Mouse (Mus musculus) spleen, adult 12 weeks (tissue): ENCODE measurements around the gene Pitpnm3.

Source experiments
- DNase-seq: peaks from one replicate; pipeline ENCODE4 v3.0.0; 2022; ENCODE audit warnings: low spot score

Gene Pitpnm3

DNA sequence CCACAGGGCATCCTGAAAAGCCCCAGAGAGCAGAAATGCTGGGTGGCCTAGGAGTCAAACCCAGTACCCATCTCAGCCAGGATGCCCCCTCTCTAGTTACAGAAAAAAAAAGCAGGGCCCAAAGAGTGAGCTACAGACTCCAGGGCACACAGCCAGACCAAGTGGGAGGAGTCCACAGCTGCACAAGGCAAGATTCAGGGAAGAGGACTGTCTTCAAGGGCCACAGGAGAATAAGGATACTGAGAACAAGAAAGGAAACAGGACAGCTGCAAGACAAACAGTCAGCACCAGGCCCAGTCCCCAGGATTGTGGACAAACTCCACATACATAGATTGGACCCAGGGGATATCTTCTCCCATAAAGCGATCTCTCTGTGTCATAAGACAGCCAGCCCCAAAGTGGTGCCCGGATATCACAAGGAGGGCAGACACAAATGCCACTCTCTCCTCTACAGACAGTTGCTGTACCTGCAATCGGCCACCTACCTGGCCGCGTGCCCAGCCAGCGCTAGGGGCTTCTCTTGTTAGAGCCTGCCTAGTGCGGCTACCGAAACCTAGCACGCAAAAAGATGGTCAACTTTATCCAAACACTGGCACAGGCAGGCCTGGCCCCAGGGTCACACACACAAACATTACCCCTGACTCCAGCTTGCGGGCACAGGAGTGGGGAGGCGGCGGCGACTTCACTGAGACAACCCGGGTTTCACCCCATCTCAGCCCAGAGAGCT lies 85.2 kb downstream of the Pitpnm3 start:
- no peak for DNase-seq

DNA sequence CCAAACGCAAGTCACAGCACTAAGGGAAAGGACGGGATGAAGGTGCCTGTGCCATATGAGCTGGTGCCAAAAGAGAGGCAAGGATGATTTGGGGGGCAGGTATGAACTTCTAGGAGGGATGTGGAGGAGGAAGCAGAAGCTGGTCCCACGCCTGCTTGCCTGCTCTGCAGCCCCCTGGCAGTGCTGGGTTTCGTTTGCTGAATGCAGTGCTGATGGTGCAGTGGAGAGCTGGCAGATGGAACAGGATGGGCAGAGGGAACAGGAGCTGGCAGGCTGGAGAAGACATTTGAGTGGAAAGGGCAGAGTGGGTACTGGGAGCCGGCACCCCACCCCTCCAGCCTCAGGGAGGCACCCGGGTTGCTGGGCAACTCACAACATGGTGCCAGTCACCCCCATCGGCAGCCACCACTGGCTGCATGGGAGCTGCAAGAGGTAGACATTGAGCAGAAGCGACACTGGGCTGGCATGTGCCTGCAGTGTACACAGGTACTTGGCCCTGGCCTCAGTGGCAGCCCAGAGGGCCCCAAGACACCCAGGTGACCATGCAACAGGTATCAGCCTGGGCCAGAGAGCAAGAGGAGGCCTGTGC lies 86.3 kb downstream of the Pitpnm3 start:
- DNase-seq: no peak

DNA sequence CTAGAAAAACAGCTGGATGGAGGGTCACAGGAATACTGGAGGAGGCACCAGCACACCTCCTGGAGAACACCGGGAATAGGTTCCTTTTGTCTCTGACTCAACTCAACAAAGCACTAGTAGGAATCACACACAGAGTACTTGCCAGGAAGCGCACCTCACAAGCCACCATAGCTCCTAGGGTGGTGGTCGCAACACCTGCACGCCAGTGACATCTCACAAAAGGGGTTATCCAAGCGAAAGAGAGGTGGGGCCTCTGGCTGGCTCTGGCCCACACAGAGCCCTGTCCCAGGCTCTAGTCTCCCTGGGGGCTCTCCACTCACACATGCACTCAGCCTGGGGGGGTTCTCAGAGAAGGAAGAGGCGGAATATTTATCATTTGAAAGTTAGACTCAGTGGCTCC lies 86.8 kb downstream of the Pitpnm3 start:
- DNase-seq: no peak

DNA sequence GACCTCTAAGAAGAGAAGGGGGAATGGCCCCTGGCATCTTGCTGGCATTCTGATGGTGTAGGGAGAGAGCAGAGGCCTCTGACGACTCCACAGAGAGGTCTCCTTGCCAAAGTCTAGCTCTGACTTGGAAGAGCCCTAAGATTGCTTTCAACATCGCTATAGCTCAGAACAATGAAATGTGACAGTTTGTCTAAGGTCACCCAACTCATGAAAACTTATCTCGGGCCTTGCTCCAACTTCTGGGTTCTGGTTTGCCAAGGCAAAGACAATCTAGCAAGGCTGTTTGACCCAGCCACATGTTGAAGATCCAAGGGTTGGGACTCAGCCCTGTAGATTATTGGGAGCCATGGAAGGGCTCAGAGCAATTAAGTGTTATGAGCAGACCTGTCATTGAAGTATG lies 91.3 kb downstream of the Pitpnm3 start:
- no peak for DNase-seq

DNA sequence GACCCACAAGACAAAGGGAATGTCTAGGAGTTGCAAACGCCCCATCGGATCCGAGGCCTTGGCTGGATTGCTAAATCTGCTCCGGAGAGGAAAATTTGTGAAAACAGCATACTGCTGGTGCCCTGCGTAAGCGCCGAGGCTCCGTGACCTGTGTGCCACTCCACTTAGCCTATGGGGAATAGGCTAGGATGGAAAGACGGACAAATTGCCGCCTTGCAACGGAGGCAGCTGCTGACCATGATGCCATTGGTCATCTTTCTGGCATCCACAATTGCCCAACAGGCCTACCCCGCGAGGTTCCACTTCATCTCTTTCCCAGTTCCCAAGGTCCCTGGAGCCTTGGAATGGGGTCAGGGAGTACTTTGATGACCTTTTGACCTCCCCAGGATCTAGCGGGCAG lies 92.9 kb downstream of the Pitpnm3 start:
- DNase-seq: no peak

DNA sequence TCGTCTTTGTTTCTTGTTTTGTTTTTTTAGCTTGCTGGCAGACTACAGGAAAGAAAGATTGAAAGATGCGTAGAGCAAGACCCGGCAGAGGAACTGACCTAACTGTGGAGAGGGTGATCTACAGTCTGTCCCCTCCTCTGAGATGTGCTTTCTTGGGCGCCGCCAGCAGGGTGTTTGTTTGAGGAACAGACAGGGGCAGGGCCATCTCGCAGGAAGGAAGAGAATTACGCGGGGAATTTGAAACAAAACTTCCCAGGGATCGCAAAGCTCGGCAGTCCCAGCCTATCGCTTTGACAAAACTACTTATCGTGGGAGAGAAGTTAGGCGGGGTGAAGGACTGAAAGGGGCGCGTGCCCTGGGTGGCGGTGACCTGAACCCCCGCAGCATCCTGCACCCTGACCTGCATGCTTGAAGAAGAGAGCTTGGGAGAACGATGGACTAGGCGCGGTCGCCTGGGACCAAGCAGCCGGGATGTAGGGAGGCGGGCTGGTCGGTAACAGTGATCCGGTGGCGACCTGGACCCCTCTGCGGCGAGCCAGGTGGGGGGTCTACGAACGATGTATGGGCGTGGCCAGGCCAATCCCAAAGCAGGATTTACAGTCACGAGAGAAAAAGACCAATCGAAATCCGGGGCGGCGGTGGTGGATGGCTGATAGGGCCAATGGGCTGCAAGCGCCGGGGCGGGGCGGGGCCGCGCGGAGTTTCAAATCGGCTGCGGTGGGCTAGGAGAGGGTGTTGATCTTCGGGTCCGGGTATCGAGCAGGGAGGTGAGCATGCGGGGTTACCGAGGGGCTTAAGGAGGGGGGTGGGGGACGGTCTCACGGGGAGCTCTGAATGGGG lies 93.6 kb downstream of the Pitpnm3 start, which contains the start of gene Pimreg:
Gene Pimreg (plus strand): TSS at position 265 of the 840 bp plus-strand sequence.
- peak; percentile 38 for DNase-seq

DNA sequence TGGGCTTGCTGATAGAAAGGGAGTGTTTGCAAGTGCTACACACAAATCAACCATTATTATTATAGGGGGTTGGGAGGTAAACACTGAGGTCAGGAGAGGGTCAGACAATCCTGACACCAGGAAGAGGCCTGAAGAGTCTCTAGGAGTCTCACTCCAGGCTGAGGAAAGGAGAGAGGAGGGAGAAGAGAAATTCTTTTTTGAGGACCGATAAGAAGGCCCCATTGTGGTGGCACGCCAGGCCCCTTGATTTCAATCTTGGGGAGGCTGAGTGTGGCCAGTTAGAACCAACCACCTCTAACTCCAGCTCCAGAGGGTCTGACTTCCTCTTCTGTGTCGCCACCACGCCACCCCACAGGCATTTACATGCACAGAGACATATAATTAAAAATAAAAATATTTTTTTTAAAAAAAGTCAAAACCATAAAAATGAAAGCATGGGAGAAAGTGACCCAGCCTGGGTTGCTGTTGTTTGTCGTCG lies 94.2 kb downstream of the Pitpnm3 start:
- DNase-seq: no peak

DNA sequence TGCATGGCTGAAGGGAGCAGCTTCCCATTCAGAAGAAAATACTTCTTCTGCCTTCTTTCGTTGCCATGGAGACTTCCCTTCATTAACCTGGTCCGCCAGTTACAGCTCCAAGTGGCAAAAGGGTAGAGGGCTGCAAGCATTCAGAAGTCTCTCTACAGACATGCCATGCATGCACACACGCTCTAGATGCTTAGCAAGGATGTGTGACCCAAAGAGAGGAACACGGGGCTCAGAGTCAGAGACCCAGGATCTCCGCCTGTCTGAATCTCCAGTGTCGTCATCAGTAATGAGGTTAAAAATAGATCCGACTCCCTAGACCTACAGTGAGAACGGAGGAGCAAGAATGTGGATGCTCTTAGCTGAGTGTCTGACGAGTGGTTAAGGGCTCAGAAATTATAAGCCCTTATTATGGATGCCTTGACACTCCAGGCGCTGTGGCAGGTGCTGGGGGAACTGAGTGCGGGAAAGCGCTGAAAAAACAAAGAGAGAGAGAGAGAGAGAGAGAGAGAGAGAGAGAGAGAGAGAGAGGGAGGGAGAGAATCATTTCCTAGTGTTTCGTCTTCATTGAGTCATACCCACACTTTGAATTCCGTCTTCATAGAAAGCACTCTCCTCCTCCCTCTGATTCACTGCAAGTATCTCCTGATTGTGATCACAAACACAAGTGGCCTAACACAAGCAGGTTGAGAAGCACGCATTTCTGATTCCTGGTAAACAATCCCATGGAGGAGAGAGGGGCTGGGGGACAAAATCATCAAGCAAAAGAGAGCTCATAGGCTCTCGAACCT lies 95.8 kb downstream of the Pitpnm3 start:
- DNase-seq: no peak

DNA sequence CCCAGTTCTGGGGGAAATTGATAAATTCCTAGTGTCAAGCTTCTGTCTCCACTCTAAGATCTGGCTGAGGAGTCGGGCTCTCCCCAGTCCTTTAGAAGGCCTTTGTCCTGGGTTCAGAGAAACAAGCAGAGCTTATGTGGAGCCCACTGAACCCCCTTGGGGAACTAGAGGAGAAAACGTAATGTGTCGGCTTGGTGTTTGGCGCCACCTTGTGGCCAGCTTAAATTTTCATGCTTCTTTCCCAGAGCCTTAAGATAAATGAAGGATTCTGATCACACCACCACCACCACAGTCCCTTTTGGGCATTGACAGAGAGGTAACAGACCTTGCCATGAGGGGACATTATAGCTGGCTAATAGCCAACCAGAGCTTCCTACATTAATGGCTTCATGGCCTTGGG lies 97.6 kb downstream of the Pitpnm3 start:
- peak; percentile 31 for DNase-seq

DNA sequence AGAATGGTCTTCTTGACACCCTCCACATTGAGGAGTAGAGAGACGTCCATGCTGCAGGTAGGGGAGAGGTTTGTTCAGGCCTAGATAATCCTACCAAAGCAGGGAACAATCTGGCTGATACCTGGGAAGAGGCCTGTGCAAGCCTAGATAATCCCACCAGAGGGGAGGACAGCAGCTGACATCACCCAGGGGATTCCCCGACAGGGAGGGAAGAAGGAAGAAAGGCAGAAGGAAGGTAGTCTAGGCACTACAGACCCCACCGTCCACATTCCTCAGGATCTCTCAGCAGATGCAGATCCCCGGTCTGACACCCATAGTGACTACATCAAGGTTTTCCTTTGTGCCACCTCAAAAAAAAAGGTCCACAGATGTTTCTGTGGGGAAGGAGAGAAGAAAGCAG lies 98.2 kb downstream of the Pitpnm3 start, which contains the start of gene Aipl1:
Gene Aipl1 (minus strand): TSS at position 101 of the 400 bp plus-strand sequence.
- no peak for DNase-seq

DNA sequence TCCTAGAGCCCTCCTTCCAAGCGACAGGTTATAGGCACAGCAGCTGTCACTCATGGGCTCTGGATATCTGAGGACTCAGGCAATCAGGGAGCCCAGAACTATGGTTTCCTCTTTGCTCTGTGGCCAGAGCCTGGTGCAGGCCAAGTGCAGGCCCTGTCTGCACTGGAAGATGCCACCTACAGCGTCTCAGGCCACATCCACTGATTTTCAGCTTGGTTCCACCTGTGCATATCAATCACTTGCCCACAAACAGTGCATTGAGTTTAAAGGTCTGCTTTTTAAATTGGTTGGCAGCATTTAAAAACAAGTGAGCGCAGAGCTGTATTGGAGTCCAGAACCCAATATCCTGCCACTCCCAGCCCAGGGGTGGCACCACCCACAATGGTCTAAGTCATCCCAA lies 103.0 kb downstream of the Pitpnm3 start:
- DNase-seq: no peak

DNA sequence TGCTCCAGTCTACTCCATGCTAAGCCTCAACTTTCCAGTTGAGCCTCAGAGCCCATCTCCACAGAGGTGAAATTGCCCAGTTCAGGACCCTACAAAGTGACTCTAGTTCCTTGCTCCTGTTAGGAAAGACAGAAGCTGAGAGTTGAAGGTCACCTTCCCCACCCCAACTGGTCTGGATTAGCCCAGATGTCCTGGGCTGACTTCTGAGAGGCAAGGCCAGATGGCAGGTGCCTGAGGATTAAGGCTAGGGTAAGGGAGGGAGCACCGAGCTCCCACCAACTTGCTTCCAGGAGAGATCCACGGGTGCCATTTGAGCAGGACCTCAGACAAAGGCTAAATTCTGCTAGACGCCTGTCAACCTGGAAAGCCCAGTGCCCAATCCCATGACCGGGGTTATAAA lies 103.5 kb downstream of the Pitpnm3 start:
- no peak for DNase-seq

DNA sequence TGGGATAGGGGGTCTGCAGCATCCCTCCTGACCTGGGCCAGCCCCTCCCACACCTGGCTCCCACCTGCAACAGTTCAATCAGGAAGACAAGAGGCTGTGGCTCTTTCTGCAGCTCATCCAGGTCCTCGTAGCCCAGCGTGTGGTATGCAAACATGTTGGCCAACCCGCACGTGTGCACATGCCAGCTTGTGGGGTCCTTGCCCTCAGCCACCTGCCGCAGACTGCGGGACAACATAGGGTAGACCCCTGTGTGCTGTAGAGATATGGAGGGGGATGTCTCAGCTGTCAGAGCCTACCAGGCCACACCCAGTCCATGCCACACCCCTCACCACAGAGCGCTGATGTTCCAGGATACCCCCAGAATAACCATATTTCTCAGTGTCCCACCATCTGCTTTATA lies 104.2 kb downstream of the Pitpnm3 start:
- no peak for DNase-seq

DNA sequence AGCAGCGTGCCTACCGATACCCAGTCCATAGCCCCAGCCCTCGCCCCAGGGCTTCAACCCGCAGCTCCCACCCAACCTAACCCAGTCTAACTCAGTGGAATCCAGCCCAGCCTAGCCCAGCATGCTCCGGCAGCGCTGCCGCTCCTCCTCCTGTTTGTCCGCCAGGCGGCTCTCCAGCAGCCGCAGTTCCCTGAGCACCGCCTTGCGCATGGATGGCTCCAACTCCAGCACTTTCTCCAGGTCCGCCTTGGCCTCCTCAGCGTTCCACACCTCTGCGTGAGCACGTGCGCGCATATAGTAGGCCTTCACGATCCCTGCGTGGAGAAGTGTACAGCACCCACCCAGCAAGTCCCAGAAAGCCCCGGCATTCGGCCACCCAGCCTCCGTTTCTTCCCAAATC lies 106.4 kb downstream of the Pitpnm3 start:
- no peak for DNase-seq

DNA sequence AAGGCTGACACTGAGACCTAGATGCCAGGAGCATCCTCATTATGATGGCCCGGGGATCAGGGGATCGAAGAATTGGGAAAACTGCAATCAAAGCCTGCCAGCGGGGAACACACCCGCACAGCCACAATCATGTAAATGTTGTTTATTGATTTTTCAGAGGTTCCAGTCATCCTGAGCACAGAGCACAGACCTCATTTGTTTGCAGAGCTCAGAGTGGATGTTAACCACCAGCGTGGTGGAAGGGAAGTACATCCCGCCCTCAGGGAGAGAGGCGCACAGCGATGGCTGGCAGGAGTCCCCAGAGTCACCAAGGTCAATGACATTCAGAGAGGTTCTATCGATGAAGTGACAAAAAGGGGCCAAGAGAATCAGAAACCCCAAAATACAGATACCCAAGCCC lies 107.7 kb downstream of the Pitpnm3 start:
- DNase-seq: no peak

DNA sequence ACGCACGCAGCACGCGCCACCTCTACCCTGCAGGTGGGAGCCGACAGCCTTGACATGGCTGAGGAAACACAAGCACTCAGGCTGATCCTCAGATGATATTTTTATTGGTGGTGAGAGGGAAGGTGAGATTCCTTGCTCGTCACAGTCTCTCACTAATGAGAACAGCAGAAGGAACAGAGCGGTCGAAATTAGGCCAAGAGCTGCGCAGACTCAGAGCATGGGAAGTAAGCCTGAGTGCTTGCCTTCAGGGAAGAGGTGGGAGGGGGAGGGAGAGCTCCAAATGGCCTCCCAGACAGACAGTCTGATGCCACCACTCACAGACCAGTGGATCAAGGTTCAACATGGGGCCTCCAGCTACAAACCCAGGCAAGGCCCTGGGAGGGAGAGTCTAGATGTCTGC lies 109.1 kb downstream of the Pitpnm3 start:
- DNase-seq: no peak

DNA sequence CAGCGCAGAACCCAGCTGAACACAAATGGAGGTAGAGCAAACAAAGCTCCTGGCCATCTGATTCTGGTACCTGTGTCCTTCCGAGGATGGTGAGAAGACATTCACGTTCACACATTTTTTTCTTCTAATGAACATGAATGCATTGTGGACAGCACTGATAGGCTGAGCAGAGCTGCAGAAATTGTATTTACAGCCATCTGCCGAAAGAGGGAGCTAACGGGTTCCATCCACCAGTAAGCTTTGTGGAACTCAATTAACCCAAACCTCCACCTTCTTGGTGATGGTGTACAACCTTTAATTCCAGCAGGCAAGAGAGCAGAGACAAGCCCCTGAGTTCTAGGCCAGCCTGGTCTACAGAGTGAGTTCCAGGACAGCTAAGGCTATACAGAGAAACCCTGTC lies 109.7 kb downstream of the Pitpnm3 start:
- DNase-seq: no peak

DNA sequence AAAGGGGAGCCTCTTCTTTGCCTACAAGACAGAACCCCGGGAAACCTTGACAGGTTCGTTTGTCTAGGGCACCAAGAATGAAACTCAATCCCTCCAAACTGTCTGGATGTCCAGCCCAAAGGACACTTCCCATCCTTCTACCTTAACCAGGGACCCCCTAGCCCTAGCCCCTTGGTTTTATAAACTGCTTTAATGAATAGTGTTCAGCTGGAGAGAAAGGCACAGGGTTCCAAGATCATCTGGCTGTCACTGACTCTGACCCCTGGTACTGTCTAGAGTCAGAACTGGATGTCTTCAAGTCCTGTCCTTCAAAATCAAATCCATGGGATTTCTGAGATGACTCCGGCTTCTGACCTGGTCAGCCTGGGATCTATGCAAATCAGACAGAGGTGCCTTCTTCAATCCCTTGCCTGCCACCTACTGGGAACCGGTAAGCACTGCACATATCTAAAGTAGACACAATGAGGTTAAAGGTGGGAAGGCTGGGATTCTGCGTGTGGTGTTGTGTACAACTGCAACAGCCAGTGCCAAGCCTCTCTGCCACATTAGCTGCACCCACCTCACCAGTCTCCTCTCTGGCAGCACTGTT lies 111.3 kb downstream of the Pitpnm3 start:
- no peak for DNase-seq

DNA sequence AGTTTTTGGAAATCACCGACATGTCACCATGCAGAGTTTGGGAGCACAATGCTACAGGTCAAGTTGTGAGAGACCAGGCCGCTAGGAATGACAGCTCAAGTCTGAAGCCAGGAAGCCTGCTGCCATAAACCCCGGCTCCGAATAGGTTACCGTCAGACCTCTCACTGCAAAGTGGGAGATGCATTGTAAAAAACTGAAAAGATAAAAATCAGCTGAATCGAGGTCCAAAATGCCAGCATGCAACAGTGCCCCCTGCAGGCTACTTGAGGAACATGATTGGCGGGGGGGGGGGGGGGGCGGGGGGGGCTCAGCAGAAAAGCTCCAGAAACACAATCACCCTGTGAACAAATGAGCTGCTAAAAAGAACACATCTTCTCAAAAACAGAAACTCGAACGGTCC lies 112.0 kb downstream of the Pitpnm3 start:
- DNase-seq: no peak

DNA sequence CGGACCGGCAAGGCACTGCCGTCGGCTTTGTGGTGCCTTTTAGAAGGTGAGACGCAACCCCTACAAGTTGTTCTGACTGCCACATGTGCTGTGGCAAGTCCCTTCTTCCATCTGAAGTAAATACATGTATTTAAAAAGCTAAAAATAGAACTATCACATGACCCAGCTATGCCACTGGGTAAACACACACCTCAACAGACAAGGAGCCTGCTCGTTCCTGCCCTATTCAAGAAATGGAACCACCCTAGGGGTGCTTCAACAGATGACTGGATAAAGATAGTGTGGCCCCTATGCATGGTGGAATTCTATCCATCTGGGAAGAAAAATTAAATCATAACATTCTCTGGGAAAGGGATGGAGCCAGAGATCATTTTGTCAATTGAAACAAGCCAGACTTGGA lies 112.8 kb downstream of the Pitpnm3 start:
- DNase-seq: no peak

DNA sequence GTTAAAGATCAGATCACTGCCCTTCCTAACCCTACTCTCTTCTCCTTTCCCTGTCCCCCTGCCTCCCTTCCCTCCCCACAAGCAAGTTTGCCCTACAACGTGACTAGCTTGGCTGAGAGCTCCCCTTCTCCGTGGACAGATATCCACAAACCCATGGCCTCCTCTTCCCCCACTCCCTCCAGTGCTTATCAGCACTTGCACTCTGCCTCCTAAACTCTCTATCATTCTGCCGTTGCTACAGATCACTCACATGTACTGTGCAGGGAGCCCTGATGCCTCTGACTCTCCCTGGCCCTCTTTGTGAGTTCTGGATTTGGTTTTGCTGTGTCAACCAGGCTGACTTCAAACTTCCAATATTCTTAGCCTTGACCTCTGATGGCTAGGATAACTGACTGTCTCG lies 114.6 kb downstream of the Pitpnm3 start:
- no peak for DNase-seq

DNA sequence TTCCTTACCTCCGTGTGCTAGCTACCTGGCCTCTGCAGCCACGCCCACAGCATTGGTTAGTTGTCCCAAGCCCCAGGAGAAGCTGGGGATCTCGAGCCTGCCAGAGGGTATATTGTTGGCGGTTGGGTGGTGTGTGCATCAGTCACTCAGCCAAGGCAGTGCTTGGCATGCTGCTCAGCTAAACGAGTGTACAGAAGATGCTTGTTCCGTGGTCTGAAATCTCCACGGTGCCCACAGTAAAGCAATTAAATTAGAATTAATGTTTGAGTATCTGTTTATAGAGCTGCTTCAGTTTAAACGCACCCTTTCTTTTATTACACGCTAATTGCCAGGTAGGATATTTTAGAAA lies 118.4 kb downstream of the Pitpnm3 start:
- no peak for DNase-seq
